Mouse (Mus musculus) neural tube, embryonic 14.5 days (tissue): ENCODE data around the gene Gpbp1l1. TPM values are rescaled to one million over a fixed set of nuclear protein-coding genes. Genes with fewer than 3 reads are reported as not detected.

Experiments used
- ATAC-seq: fragments of 200-750 bp; cut with Nextera tagmentation; 2 replicates; pipeline ENCODE4 v1.8.0; 2017; ENCODE audit warnings: low read depth, mild to moderate bottlenecking, moderate TSS enrichment, moderate library complexity
- H3K27ac ChIP-seq: fragments of 300-500 bp; sonication (generic); 2 replicates; pipeline ENCODE4 v1.5.1; 2014; ENCODE audit warnings: low read depth, mild to moderate bottlenecking, control low read depth, low read length, moderate library complexity, mixed read lengths
- H3K27me3 ChIP-seq: fragments of 300-500 bp; sonication (generic); 2 replicates; pipeline ENCODE4 v1.6.1; 2014; ENCODE audit warnings: low read length; ENCODE audit not compliant: control insufficient read depth, insufficient read depth
- H3K36me3 ChIP-seq: fragments of 300-500 bp; sonication (generic); 2 replicates; pipeline ENCODE4 v1.6.1; 2014; ENCODE audit warnings: low read length, mixed read lengths; ENCODE audit not compliant: control insufficient read depth, insufficient read depth
- H3K4me1 ChIP-seq: fragments of 300-500 bp; sonication (generic); 2 replicates; pipeline ENCODE4 v1.6.1; 2014; ENCODE audit warnings: low read length; ENCODE audit not compliant: control insufficient read depth, insufficient read depth
- H3K4me2 ChIP-seq: fragments of 300-500 bp; sonication (generic); 2 replicates; pipeline ENCODE4 v1.6.1; 2014; ENCODE audit warnings: mild to moderate bottlenecking, low read depth, low read length, control low read depth
- H3K4me3 ChIP-seq: fragments of 300-500 bp; sonication (generic); 2 replicates; pipeline ENCODE4 v1.5.1; 2014; ENCODE audit warnings: low read depth, low read length, control low read depth, mixed read lengths
- H3K9ac ChIP-seq: fragments of 300-500 bp; sonication (generic); replicated peaks from 2 replicates; pipeline ENCODE4 v1.6.1; 2014; ENCODE audit warnings: low read depth, mild to moderate bottlenecking, control low read depth, low read length, mixed read lengths
- H3K9me3 ChIP-seq: fragments of 300-500 bp; sonication (generic); 2 replicates; pipeline ENCODE4 v1.6.1; 2016; ENCODE audit warnings: low read length; ENCODE audit not compliant: control insufficient read depth
- WGBS: fragments of 180-500 bp; shearing (Covaris S2); extraction: QIAGEN DNeasy Blood & Tissue Kit; methylation state at CpG from one replicate; pipeline ENCODE4 v1.1.7; 2014; 5-methylcytosine and 5-hydroxymethylcytosine counted together
- polyA plus RNA-seq: library from polyadenylated mRNA; unstranded; fragments of >200 nt; fragmentation: Nextera tagmentation; extraction: Ambion mirVana; gene quantifications from 2 replicates; pipeline ENCODE4 v1.2.1, GENCODE M21; 2014

Gene Gpbp1l1
- 18.5 and 22.4 TPM in 2 replicates for polyA plus RNA-seq

DNA sequence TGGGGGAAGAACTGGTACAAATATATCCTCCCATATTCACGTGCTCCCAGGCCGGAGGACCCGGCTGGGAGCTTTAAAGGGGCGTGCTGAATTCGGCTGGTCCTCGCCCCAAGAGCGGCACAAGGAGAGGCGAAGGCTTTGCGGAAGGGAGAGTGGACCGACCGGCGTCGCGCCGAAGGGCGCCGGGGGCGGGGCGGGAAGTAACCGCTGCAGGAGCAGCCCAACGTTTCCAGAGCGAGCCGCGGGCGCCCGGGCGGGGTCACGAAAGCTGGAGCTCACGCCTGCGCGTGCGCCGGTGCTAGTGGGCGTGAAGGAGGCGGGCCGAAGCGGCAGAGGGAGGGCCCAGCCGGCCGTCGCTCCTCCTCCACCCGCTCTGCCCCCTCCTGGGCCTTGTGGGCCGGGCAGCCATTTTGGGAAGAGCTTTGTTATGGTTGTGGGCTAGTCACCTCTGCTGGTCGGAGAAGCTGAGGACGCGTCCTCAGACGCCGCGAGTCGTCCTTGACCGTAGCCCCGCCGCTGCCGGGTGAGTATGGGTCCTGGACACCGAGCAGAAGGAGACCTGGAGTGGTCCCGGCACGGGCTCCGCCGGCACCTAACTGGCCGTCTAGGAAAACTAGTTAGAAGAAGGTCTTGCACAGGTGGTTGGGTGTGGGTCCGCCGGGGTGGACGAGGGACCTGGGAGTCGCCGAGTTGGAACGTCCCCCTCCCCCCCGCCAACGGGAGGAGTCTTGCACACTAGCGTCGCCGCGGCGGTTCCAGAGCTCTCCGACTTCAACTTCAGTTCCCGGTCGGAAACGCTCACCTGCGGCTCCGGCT, at the start of gene Gpbp1l1:
Gpbp1l1 (plus strand) TSS at position 353 of the 816 bp plus-strand sequence.
- peak; percentile 96 for ATAC-seq
- Histone ChIP-seq H3K4me2 (peak within 1 kb of the TSS; percentile 92), H3K9ac (peak within 1 kb of the TSS; percentile 64), H3K4me3 (peak within 1 kb of the TSS; percentile 92), H3K27ac (peak within 1 kb of the TSS; percentile 87), H3K9me3 (no peaks in the 10 kb centered on the region), H3K4me1 (peaks cover 15% of the 10 kb centered on the region; the same call in 1 of the 2 replicates), H3K27me3 (no peaks in the 10 kb centered on the region), H3K36me3 (no peaks in the 10 kb centered on the region)
- WGBS = under 1% methylated on average over 73 of the region's 78 CpGs

DNA sequence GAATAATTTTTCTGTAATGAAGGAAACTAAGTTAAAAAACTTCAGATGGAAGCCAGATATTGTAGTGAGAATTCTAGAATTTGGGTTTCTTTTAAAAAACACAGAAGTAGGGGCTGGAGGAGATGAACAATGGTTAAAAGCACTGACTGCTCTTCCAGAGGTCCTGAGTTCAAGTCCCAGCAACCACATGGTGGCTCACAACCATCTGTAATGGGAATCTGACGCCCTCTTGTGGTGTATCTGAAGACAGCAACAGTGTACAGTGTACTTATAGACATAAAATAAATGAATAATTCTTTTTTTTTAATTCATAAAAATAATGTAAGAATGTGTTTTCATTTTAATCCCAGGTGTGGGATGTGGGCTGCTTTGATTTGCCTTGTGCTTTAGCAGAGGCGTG, 26.3 kb upstream of the Gpbp1l1 start:
- no peak for ATAC-seq
- Histone ChIP-seq H3K9me3 (no peaks in the 10 kb centered on the region), H3K9ac (no peak overlapping the region), H3K36me3 (no peaks in the 10 kb centered on the region; the same call in 1 of the 2 replicates), H3K27me3 (no peaks in the 10 kb centered on the region), H3K4me1 (no peaks in the 10 kb centered on the region), H3K4me2 (no peak overlapping the region), H3K4me3 (no peak overlapping the region), H3K27ac (no peak overlapping the region)
- WGBS = 68% methylated on average over 2 of the region's 2 CpGs

DNA sequence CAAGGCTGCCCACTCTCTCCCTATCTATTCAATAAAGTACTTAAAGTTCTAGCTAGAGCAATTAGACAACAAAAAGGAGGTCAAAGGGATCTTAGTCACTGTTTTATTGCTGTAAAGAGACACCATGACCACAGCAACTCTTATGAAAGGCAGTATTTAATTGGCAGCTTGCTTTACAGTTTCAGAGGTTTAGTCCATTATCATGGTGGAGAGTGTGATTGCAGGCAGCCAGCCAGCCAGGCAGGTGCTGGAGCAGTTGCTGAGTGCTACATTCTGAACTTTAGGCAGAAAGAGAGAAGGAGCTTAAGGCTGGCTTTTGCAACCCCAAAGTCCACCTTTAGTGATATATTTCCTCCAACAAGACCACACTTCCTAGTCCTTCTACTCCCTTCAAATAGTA, 21.1 kb upstream of the Gpbp1l1 start:
- Histone ChIP-seq H3K4me3 (no peak overlapping the region), H3K4me2 (no peak overlapping the region), H3K27ac (no peak overlapping the region), H3K27me3 (no peaks in the 10 kb centered on the region), H3K4me1 (no peaks in the 10 kb centered on the region), H3K9me3 (no peaks in the 10 kb centered on the region), H3K9ac (no peak overlapping the region), H3K36me3 (no peaks in the 10 kb centered on the region; the same call in 1 of the 2 replicates)
- ATAC-seq = no peak

DNA sequence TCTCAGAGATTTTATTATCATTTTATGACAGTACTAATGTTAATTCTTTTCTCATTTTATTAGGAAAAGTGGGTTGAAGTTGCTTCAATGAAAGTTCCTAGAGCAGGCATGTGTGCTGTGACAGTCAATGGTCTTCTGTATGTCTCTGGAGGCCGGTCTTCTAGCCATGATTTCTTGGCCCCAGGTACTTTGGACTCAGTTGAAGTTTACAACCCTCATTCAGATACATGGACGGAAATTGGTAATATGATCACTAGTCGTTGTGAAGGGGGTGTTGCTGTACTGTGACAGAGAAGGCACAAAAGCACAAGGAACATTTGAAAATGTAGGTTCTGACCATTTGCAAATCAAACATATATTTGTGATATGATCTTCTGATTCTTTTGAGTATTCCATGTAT, 19.7 kb upstream of the Gpbp1l1 start:
- no peak overlapping the region for H3K9ac ChIP-seq
- no peaks in the 10 kb centered on the region for H3K9me3 ChIP-seq
- WGBS = 89% methylated on average over 3 of the region's 3 CpGs
- H3K27me3 ChIP-seq = no peaks in the 10 kb centered on the region
- no peaks in the 10 kb centered on the region; the same call in 1 of the 2 replicates for H3K36me3 ChIP-seq
- no peak for ATAC-seq
- no peak overlapping the region for H3K27ac ChIP-seq
- H3K4me1 ChIP-seq = no peaks in the 10 kb centered on the region
- H3K4me3 ChIP-seq = no peak overlapping the region
- no peak overlapping the region for H3K4me2 ChIP-seq

DNA sequence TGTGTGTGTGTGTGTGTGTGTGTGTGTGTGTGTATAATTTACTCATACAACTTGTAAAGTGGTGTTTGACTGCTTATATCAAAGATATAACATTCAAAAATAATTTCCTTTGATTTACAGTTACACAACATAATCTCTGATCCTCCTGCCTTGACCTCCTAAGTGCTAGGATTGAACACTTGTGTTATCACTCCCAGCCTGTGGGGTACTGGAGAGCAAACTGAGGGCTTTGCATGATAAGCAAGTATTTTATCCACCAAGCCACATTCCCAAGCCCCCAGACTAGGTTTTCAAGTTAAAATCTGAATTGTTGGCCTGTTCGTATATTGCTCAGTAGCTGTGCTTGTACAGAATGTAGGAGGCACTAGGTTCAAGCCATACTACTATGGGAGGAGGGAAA, 7.0 kb upstream of the Gpbp1l1 start:
- Histone ChIP-seq H3K27me3 (no peaks in the 10 kb centered on the region), H3K4me2 (no peak overlapping the region), H3K27ac (no peak overlapping the region), H3K4me3 (no peak overlapping the region), H3K9me3 (no peaks in the 10 kb centered on the region), H3K9ac (no peak overlapping the region), H3K4me1 (no peaks in the 10 kb centered on the region), H3K36me3 (no peaks in the 10 kb centered on the region)
- ATAC-seq = no peak
- whole genome bisulfite sequencing = 92% methylated on average over 1 of the region's 1 CpGs

DNA sequence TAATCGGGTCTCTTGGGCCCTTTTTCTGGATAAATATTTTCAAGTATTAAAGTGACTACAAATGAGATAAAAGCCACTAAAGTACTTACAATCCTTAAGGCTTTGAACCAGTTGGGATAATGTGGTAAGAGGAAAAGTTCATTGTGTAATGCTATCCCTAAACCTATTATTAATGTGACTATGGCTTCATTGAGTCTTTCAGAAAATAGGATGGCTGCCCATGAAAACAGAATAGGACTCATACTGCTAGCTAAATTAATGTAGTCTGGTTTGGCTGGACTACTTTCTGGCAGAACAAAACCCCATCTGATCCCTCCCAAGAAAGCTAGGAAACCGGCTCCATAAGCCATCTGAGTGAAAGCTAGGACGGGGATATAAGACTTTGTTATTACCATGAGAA, 4.4 kb upstream of the Gpbp1l1 start:
- H3K36me3 ChIP-seq = no peaks in the 10 kb centered on the region
- H3K4me3 ChIP-seq = no peak overlapping the region
- 0 out of 2 replicates have a peak, but pooled peaks cover 5% of the 10 kb centered on the region for H3K4me1 ChIP-seq
- no peaks in the 10 kb centered on the region for H3K9me3 ChIP-seq
- no peak overlapping the region for H3K4me2 ChIP-seq
- no peak for ATAC-seq
- no peaks in the 10 kb centered on the region for H3K27me3 ChIP-seq
- no peak overlapping the region for H3K9ac ChIP-seq
- H3K27ac ChIP-seq = no peak overlapping the region
- WGBS = 92% methylated on average over 3 of the region's 3 CpGs

DNA sequence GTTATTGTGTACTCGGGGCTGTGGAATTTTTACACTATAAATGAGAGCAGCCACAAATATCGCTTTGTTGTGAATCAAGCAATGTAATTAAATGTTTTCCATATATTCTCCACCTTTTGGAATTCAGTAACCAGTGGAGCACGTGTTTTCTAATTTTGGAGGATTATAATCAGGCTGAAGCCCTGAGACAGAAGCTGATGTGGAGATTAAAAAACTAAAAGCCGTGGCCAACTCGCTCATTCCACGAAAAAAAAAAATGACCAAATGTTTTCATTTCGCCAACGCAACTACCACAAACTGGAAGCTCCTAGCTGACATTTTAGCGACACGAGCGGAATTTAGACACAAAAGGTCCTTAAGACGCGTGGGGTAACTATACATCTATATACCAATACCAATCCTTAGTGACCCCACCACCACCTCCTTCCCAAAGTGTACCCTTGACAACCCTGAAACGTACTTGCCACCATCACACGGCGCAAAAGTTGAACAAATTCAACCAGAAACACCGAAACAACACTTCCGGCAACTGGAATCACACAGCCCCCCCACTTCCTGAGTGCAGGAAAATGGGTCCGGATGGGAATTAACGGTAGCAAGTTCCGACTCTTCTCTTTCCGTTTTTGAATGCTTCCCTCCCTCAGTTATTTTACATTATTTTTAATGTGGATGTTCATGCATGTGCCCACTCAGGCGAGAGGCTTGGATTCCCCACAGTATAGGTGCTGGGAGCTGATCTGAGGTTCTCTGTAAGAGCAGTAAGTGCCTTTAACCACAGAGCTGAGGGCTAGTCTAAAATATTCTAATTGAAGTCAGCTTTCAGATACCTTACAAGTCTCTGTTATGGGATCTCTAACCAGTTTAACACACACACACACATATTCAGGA, 1.8 kb upstream of the Gpbp1l1 start, which contains the start of gene Tmem69:
Tmem69 (minus strand) TSS at position 524 of the 888 bp plus-strand sequence.
- ATAC-seq = no peak
- Histone ChIP-seq H3K27ac (peak within 1 kb of the TSS; percentile 75), H3K36me3 (no peaks in the 10 kb centered on the region), H3K27me3 (no peaks in the 10 kb centered on the region), H3K9me3 (no peaks in the 10 kb centered on the region), H3K9ac (peak within 1 kb of the TSS; percentile 56), H3K4me1 (peaks cover 13% of the 10 kb centered on the region; the same call in 1 of the 2 replicates), H3K4me3 (peak within 1 kb of the TSS; percentile 92), H3K4me2 (peak within 1 kb of the TSS; percentile 92)
- 4% methylated on average over 23 of the region's 23 CpGs for WGBS

DNA sequence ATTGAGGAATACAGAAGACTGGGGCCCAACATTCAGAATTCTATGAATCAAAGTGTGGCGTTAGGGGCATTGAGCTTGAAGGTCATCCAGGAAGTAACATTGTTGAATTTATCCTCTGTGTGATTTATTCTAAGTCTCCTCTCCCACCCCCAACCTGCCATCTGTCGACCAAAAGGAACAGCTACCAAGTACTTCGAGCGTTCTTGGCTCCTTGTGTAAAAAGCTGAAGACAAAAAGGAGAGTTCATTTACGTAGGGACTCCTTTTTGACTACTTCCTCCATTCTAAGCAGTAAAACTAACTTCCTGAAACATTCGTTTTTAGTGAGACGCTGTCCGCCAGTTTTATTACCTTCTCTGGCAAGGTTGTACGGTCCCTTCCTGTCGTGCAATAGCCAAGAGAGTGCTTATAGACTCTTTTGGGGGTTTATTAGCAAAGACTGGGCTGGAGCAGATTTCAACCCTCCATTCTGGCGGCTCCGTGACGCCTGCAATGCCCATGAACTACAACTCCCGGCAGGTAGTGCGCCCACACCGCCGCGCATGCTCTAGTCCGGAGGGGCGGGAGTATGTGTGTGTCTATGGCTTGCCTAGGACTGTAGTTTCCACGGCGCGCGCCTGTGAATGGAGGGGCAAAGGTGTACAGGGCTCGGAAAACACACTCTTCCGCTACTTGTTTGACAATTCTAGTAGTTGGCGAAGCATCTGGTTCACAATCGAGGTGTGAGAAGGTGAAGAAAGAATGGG, 725 bp upstream of the Gpbp1l1 start:
- peak overlapping the region; percentile 92 for H3K4me2 ChIP-seq
- no peaks in the 10 kb centered on the region for H3K36me3 ChIP-seq
- peak overlapping the region; percentile 87 for H3K27ac ChIP-seq
- peak; percentile 98 for ATAC-seq
- H3K4me3 ChIP-seq = peak overlapping the region; percentile 92
- H3K9ac ChIP-seq = peak overlapping the region; percentile 64
- no peaks in the 10 kb centered on the region for H3K9me3 ChIP-seq
- under 1% methylated on average over 28 of the region's 28 CpGs for WGBS
- H3K27me3 ChIP-seq = no peaks in the 10 kb centered on the region
- peaks cover 15% of the 10 kb centered on the region; the same call in 1 of the 2 replicates for H3K4me1 ChIP-seq
